Mouse (Mus musculus) liver, embryonic 14.5 days (tissue): ENCODE measurements around the gene Prrx2.

Experiments
- CTCF ChIP-seq: IDR thresholded peaks from 2 replicates; pipeline ENCODE4 v1.5.1; 2016; ENCODE audit warnings: antibody characterized with exemption, low read depth, control low read depth
- EP300 ChIP-seq: IDR thresholded peaks from 2 replicates; pipeline ENCODE4 v1.6.1; 2016; ENCODE audit warnings: antibody characterized with exemption, low read depth

DNA sequence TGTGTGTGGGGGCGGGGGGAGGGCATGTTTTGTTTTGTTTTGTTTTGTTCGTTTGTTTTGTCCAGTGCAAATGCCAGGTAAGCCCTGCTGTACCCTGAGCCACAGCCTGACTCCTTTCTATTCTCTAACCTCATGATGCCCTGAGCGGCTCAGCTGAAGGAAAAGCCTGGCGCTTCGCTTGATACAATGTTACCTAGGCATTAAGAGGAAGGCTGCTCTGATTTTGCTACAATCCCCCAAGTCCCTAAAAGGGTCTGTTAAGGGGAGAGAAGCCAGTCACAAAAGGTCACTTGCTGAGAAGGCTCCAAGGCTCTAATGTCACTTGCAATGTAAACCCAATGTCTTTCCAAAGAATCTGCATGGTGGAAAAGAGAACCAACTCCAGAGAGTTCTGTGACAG, 80.6 kb downstream of the Prrx2 start:
- TF ChIP-seq CTCF (no peak), EP300 (no peak)
